In the genomic region with DNA sequence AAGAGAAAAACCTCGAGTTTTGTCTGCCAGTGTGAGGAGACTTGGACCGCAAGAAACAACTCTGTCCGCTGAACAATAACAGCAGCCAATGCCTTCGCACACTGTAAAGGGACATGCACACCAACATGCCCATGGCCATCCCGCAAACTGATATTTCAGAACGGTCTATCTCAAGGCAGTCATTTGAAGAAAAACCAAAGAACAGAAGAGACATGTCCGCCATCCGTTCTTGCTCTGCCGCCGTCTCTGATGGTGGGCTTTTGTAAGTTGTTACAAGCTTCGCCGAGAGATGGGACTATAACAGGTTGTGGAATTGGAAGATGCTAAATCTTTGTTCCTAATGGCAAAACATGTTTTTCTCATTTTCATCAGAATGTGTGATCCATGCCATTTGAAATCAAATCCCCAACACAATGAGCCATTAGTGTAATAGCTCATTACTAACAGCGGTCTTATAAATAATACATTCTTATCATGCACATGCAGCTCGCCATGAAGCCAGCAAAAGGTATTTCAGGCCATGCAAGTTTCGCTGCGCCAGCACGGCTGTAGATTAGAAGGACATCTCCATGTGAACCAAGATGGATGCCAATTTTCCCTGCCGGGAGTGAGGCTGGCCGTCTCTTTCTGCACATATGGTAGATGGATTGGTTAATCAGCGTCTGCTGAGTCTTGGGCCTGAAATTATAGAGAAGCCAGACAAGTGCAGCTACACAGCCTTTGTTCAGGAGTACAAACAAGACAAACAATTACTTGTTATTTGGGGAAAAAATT, we compare ENCODE assay signal across 15 mouse cellular contexts. TPM values are rescaled to one million over a fixed set of nuclear protein-coding genes. Genes with fewer than 3 reads are reported as not detected.
DNase-seq lines count a peak whose midpoint lies in the region; ATAC-seq and TF ChIP-seq lines count a peak whose summit lies in the region.
"Had no signal": no experiment of that assay in that cellular context is flagged by ENCODE, and none has a peak within 500 bp of the region (broad histone marks: within the 10 kb centered on the region; RNA-seq: fewer than 3 reads in every experiment).

No protein-coding gene starts in this region.

- H3K9me3 ChIP-seq in hindbrain, embryonic 13.5 days: no peaks in the 10 kb centered on the region
- no peaks in the 10 kb centered on the region for H3K9me3 ChIP-seq in hindbrain, embryonic 11.5 days (ENCODE audit: control insufficient read depth, low read length)
- no peaks in the 10 kb centered on the region for H3K9me3 ChIP-seq in hindbrain, postnatal 0 days (ENCODE audit: low read length)
- no peaks in the 10 kb centered on the region for H3K9me3 ChIP-seq in kidney, embryonic 16.5 days (ENCODE audit: low read length)
- H3K9me3 ChIP-seq: neural tube, embryonic 12.5 days had no signal

- peak overlapping the region; percentile 20; the same call in 1 of the 2 replicates for H3K27ac ChIP-seq in hindbrain, embryonic 13.5 days
- H3K27ac ChIP-seq in hindbrain, embryonic 11.5 days (ENCODE audit: low read depth, low read length): no peak overlapping the region
- no peak overlapping the region for H3K27ac ChIP-seq in cerebellum, adult 2 months (ENCODE audit: insufficient read depth, low read length)
- H3K27ac ChIP-seq in hindbrain, postnatal 0 days: peak overlapping the region; percentile 65
- H3K27ac ChIP-seq in kidney, embryonic 16.5 days (ENCODE audit: low read length): no peak overlapping the region
- H3K27ac ChIP-seq: kidney, postnatal 0 days; neural tube, embryonic 12.5 days had no signal

- H3K9ac ChIP-seq in hindbrain, embryonic 13.5 days: no peak overlapping the region
- H3K9ac ChIP-seq in hindbrain, embryonic 11.5 days (ENCODE audit: low read depth, low read length): no peak overlapping the region
- H3K9ac ChIP-seq in hindbrain, postnatal 0 days (replicated peaks; ENCODE audit: low read length): no peak overlapping the region
- no peak overlapping the region for H3K9ac ChIP-seq in kidney, embryonic 16.5 days (replicated peaks; ENCODE audit: low read length)
- H3K9ac ChIP-seq: neural tube, embryonic 12.5 days had no signal

- no peaks in the 10 kb centered on the region for H3K27me3 ChIP-seq in hindbrain, embryonic 13.5 days
- H3K27me3 ChIP-seq in hindbrain, embryonic 11.5 days (ENCODE audit: control insufficient read depth, insufficient read depth, low read length): no peaks in the 10 kb centered on the region
- H3K27me3 ChIP-seq in cerebellum, adult 2 months (ENCODE audit: control insufficient read depth, insufficient read depth, low read length): no peaks in the 10 kb centered on the region; the same call in 1 of the 2 replicates
- H3K27me3 ChIP-seq in hindbrain, postnatal 0 days (ENCODE audit: insufficient read depth, low read length): no peaks in the 10 kb centered on the region
- H3K27me3 ChIP-seq in kidney, embryonic 16.5 days (ENCODE audit: insufficient read depth, low read length): no peaks in the 10 kb centered on the region
- H3K27me3 ChIP-seq: neural tube, embryonic 12.5 days had no signal

- no peak for TF ChIP-seq CTCF in cerebellum, adult 2 months (IDR thresholded peaks at IDR 0.05; ENCODE audit: borderline replicate concordance, insufficient read depth, low read depth, low read length)
- TF ChIP-seq CTCF in hindbrain, postnatal 0 days (IDR thresholded peaks at IDR 0.05; ENCODE audit: low read depth): no peak

- TF ChIP-seq POLR2A in cerebellum, adult 2 months (IDR thresholded peaks at IDR 0.05; ENCODE audit: borderline replicate concordance, insufficient read depth, low read length): no peak

- H3K4me1 ChIP-seq in hindbrain, embryonic 13.5 days (replicated peaks): no peaks in the 10 kb centered on the region
- H3K4me1 ChIP-seq in hindbrain, embryonic 11.5 days (replicated peaks; ENCODE audit: control insufficient read depth, insufficient read depth, low read length): no peaks in the 10 kb centered on the region
- H3K4me1 ChIP-seq in cerebellum, adult 2 months (ENCODE audit: control insufficient read depth, insufficient read depth, low read length): peaks cover 22% of the 10 kb centered on the region
- H3K4me1 ChIP-seq in hindbrain, postnatal 0 days (ENCODE audit: insufficient read depth, low read length): no peaks in the 10 kb centered on the region
- no peaks in the 10 kb centered on the region for H3K4me1 ChIP-seq in kidney, embryonic 16.5 days (ENCODE audit: insufficient read depth, low read length)
- H3K4me1 ChIP-seq: megakaryocyte, embryonic 14.5 days; neural tube, embryonic 12.5 days had no signal

- ATAC-seq in hindbrain, embryonic 13.5 days (ENCODE audit: low FRiP score): peak; percentile 21; the same call in 1 of the 2 replicates
- ATAC-seq in hindbrain, embryonic 11.5 days (ENCODE audit: low FRiP score): no peak
- peak; percentile 77 for ATAC-seq in hindbrain, postnatal 0 days
- ATAC-seq in kidney, embryonic 16.5 days (ENCODE audit: low FRiP score, low TSS enrichment): no peak

- 81% methylated on average over 20 of the region's 20 CpGs for WGBS in hindbrain, embryonic 13.5 days
- 91% methylated on average over 20 of the region's 20 CpGs for WGBS in hindbrain, embryonic 11.5 days
- WGBS in cerebellum, adult 2 months: 12% methylated on average over 20 of the region's 20 CpGs
- WGBS in hindbrain, postnatal 0 days: 65% methylated on average over 20 of the region's 20 CpGs
- WGBS in kidney, embryonic 16.5 days: 93% methylated on average over 20 of the region's 20 CpGs

- no peaks in the 10 kb centered on the region for H3K36me3 ChIP-seq in hindbrain, embryonic 13.5 days
- H3K36me3 ChIP-seq in hindbrain, embryonic 11.5 days (ENCODE audit: control insufficient read depth, insufficient read depth, low read length): no peaks in the 10 kb centered on the region
- H3K36me3 ChIP-seq in hindbrain, postnatal 0 days (ENCODE audit: insufficient read depth, low read length): no peaks in the 10 kb centered on the region
- no peaks in the 10 kb centered on the region for H3K36me3 ChIP-seq in kidney, embryonic 16.5 days (ENCODE audit: insufficient read depth, low read length)
- H3K36me3 ChIP-seq: neural tube, embryonic 12.5 days had no signal

- H3K4me2 ChIP-seq in hindbrain, embryonic 13.5 days: no peak overlapping the region
- no peak overlapping the region for H3K4me2 ChIP-seq in hindbrain, embryonic 11.5 days (replicated peaks; ENCODE audit: low read depth, low read length)
- no peak overlapping the region for H3K4me2 ChIP-seq in hindbrain, postnatal 0 days (ENCODE audit: low read depth, low read length)
- H3K4me2 ChIP-seq in kidney, embryonic 16.5 days (replicated peaks; ENCODE audit: low read depth, low read length): no peak overlapping the region
- H3K4me2 ChIP-seq: liver, embryonic 11.5 days; neural tube, embryonic 12.5 days had no signal

- no peak for DNase-seq in hindbrain, embryonic 11.5 days (ENCODE audit: low spot score)
- peak; percentile 94 for DNase-seq in brain, adult 2 months (ENCODE audit: low read depth, low spot score)
- peak; percentile 72 to 91 for DNase-seq in cerebellum, adult 2 months
- peak; percentile 84 for DNase-seq in hindbrain, postnatal 0 days (ENCODE audit: low spot score)
- DNase-seq in frontal cortex, postnatal 25 days (ENCODE audit: low spot score in 2 of 2): no peak
- DNase-seq in kidney, adult 18-20 months: no peak
- DNase-seq: B cell, adult 2 months; thymus, postnatal 25 days had no signal

- no peak overlapping the region for H3K4me3 ChIP-seq in hindbrain, embryonic 13.5 days
- no peak overlapping the region for H3K4me3 ChIP-seq in hindbrain, embryonic 11.5 days (ENCODE audit: low read depth, low read length)
- H3K4me3 ChIP-seq in cerebellum, adult 2 months (replicated peaks; ENCODE audit: insufficient read depth, low read depth, low read length): peak overlapping the region; percentile 36
- H3K4me3 ChIP-seq in hindbrain, postnatal 0 days (ENCODE audit: low read length): no peak overlapping the region
- no peak overlapping the region for H3K4me3 ChIP-seq in kidney, embryonic 16.5 days (ENCODE audit: low read length)
- H3K4me3 ChIP-seq: megakaryocyte, embryonic 14.5 days; neural tube, embryonic 12.5 days had no signal

RNA-seq across cellular contexts. Expression of gene Crnkl1, which starts 36.6 kb away (rescaled TPM):
- polyA plus RNA-seq in hindbrain, embryonic 13.5 days (2015; fragmentation: Nextera tagmentation; extraction: Ambion mirVana): 30.2 and 30.5 TPM in 2 replicates
- polyA plus RNA-seq in hindbrain, embryonic 11.5 days (2014; fragmentation: Nextera tagmentation; extraction: Ambion mirVana): 42.3 and 43.9 TPM in 2 replicates
- polyA plus RNA-seq in cerebellum, adult 2 months (2012; rRNA removed): 10.2 and 10.6 TPM in 2 replicates
- 12.3 and 14.6 TPM in 2 replicates for total RNA-seq in hindbrain, postnatal 0 days (2014; rRNA removed)
- 15.1 and 19.6 TPM in 2 replicates for polyA plus RNA-seq in hindbrain, postnatal 0 days (2015; fragmentation: Nextera tagmentation; extraction: Ambion mirVana)
- polyA plus RNA-seq in kidney, embryonic 16.5 days (2015; fragmentation: Nextera tagmentation; extraction: Ambion mirVana): 27.6 and 29.7 TPM in 2 replicates

RNA-seq across cellular contexts. Expression of gene Cfap61, which starts 36.8 kb away (rescaled TPM):
- 2.1 and 3.8 TPM in 2 replicates for polyA plus RNA-seq in hindbrain, embryonic 13.5 days (2015; fragmentation: Nextera tagmentation; extraction: Ambion mirVana)
- polyA plus RNA-seq in hindbrain, embryonic 11.5 days (2014; fragmentation: Nextera tagmentation; extraction: Ambion mirVana): 1.7 and 2.4 TPM in 2 replicates
- 1.0 and 1.5 TPM in 2 replicates for polyA plus RNA-seq in cerebellum, adult 2 months (2012; rRNA removed)
- 2.6 and 4.1 TPM in 2 replicates for total RNA-seq in hindbrain, postnatal 0 days (2014; rRNA removed)
- polyA plus RNA-seq in hindbrain, postnatal 0 days (2015; fragmentation: Nextera tagmentation; extraction: Ambion mirVana): 3.7 and 5.4 TPM in 2 replicates
- 0.67 and 2.2 TPM in 2 replicates for polyA plus RNA-seq in kidney, embryonic 16.5 days (2015; fragmentation: Nextera tagmentation; extraction: Ambion mirVana)
- total RNA-seq: gastrocnemius, adult 18-20 months had no signal
- polyA plus RNA-seq: liver, embryonic 11.5 days had no signal

Comparison
In these comparisons a context has a peak if more than half of its experiments do, and no peak if none do; other contexts are left out.
1. ATAC-seq: peak in hindbrain, embryonic 13.5 days (single experiment) and hindbrain, postnatal 0 days (single experiment); none in hindbrain, embryonic 11.5 days (single experiment) and kidney, embryonic 16.5 days (single experiment).
2. H3K27ac ChIP-seq: peak in hindbrain, embryonic 13.5 days (single experiment) and hindbrain, postnatal 0 days (single experiment); none in hindbrain, embryonic 11.5 days (single experiment), cerebellum, adult 2 months (single experiment) and kidney, embryonic 16.5 days (single experiment).
3. DNase-seq: peak in brain, adult 2 months (single experiment), cerebellum, adult 2 months (2 of 2) and hindbrain, postnatal 0 days (single experiment); none in hindbrain, embryonic 11.5 days (single experiment), frontal cortex, postnatal 25 days (0 of 2) and kidney, adult 18-20 months (single experiment).